Mouse (Mus musculus) urinary bladder, postnatal 4 days (tissue): ENCODE measurements around the gene Aptx.

Experiments
- DNase-seq, 2 experiments: peaks; one replicate each; pipeline ENCODE4 v3.0.0; 2021 to 2022; ENCODE audit warnings: low spot score in 2 of 2

Aptx gene

GRCm38 (mm10) chr4:40673526-40673925, 29.5 kb downstream of the Aptx start:
- no peak for DNase-seq

DNA sequence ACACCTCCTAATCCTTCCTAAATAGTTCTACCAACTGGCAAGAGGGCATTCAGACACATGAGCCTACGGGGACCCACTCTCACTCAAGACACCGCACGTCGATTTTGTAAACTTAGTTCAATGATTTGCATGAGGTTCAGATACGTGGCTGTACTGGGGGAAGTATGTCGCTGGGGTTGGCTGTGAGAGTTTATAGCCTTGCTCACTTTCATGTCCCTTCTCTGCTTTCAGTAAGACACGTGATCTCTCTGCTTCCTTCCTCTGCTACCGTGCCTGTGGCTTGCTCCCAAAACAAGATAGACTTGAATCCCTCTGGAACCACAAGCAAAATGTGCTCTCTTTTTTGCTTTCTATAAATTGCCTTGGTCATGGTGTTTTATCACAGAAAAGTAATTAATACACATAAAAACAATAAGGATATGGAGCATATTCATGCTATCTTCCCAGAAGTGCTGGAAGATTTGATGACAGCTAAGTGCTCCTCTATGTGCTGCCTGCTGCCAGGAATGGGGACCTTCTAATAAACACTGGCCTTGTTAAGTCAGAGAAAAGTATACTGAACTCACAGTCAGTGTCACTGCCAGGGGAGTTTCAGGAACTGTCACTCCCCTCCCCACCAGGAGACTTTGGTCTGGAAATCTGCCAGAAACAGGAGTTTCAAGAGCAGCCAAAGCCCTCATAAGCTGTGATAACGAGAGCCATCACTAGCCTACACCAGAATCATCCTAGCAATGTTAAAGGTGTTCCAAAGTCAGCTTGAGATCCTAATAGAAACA, 36.6 kb downstream of the Aptx start:
- DNase-seq = no peak

GRCm38 (mm10) chr4:40651055-40651454, 51.9 kb downstream of the Aptx start:
- no peak for DNase-seq

- no peak for DNase-seq
These were observed 53.9 kb downstream of the Aptx start for GRCm38 (mm10) chr4:40649111-40649510.

DNA sequence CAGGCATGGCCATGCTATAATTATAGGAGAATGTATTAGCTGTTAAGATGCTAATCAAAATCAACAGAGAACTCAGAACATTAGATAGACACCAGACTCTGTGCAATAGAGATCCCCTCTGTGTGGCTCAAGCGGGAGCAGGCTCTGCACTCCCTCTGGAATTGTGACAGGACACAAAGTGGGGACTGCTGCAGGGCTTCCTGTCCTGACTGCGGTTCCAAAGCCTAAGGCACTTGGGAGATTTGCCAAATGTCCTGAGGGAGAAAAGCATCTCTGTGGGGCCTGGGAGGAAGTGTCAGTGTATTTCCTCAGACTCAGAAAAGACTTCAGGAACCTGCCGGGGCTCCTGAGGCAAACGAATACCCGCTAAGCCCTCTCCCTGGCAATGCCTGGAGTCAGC, 59.4 kb downstream of the Aptx start:
- no peak for DNase-seq

DNA sequence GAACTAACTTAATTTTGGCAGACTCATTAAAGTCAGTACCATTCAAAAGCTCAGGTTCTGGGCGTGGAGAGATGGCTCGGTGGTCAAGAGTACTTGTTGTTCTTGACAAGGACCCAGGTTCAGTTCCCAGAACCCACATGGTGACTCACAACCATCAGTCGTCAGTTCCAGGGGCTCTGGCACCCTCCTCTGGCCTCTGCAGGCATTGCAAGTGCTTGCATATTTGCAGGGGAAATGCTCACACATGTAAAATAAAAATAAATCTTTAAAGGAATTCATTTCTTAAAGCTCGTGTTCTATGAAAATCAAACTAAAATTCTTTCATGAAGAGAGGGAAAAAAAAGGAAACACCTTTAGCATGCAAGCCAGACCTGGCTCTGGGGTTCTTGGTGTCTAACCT, 62.0 kb downstream of the Aptx start:
- DNase-seq = no peak
